Mouse (Mus musculus) activated CD4-positive, CD25-positive, alpha-beta regulatory T cell, adult 4 months (primary cell): ENCODE results near the gene Kcnk3. TPM values are rescaled to one million over a fixed set of nuclear protein-coding genes. Genes with fewer than 3 reads are reported as not detected.
A peak's percentile ranks its signal among the peaks of the same experiment; 100 is the strongest.

Experiments
- ATAC-seq: one replicate; pipeline ENCODE4 v1.8.0; 2017
- polyA plus RNA-seq, 2 experiments: library from polyadenylated mRNA; unstranded; fragments of 100-300 nt; shearing (Covaris generic); gene quantifications; one replicate each; pipeline ENCODE4 v1.2.1; 2017

The Kcnk3 gene
- polyA plus RNA-seq, 2 experiments from 2014 or later: not detected

- ATAC-seq: no peak
Measured at GRCm38 (mm10) chr5:30643477-30644179, 55.7 kb downstream of the Kcnk3 start.

- no peak for ATAC-seq
Measured at GRCm38 (mm10) chr5:30646036-30646435, 58.1 kb downstream of the Kcnk3 start.

DNA sequence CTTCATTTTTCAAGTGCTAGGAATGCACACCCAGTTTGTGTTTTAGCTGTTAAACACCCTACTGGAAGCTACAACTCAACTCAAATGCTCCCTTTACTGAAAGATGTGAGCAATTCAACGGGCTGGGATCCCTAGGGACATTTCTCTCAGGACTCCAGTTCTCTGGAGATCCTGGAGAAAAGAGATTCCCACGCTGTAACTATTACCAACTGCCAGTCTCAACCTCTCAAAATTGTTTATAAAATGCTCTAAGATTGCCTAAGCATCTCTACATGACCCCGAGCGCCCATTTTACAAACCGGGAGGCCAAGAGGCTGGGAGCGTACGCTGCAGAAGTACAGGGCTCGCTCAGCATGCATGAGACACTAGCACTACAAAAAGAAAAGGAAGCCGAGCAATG lies 59.4 kb downstream of the Kcnk3 start:
- ATAC-seq: peak; percentile 40

DNA sequence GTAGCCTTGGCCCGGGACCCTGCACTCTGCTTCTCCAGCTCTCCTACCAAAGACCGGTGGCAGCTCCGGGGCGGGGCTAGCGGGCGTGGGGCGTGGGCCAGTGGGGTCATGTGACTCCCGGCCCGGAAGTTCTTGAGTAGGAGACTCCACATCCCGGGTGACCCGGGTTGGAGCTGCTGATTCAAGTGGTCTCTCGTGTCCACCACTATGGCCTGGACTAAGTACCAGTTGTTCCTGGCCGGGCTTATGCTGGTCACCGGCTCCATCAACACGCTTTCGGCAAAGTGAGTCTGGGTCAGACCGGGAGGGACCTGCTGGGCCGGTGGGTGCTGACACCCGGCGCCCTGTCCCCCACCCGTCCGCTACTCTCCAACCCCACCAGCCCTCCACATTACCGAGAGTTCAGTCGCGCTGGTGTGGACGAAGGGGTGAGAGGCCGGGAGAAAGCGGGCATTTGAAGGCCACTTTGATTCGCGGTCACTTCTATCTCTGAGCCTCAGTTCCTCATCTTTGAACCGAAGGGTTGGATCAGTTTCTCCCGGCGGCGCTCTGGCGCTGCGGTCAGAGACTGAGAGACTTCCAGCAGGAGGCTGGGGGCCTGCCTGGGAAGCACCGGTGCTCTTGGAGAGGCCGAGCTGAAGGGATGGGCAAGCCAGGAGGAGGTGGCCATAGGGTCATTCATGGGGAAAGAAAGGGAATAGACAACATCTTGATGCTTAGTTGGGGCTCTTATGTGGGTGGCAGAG lies 60.0 kb downstream of the Kcnk3 start, which contains the start of gene Slc35f6:
Gene Slc35f6 (plus strand): TSS at position 119 of the 746 bp plus-strand sequence.
- ATAC-seq: peak; percentile 98

GRCm38 (mm10) chr5:30649558-30649957 lies 61.6 kb downstream of the Kcnk3 start:
- ATAC-seq: no peak

GRCm38 (mm10) chr5:30650756-30651155 lies 62.8 kb downstream of the Kcnk3 start:
- ATAC-seq: no peak

DNA sequence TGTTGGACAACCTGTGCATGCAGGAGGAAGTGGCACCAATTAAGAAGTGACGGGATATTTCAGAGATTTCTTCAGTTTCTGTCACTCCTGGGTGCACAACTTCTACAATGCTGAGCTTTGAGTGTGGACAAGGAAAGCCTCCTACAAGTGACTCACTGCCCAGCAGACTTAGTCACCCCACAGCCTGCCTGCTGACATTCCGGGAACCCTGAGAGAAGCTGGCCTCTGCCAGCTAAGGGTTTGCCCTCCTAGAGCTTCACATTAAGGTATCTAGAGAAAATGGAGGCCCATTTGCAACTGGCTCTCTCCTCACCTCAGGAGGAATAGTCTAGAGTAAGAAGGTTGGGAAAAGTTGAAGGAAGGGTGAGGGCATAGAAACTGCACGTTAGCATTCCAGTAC lies 63.6 kb downstream of the Kcnk3 start:
- ATAC-seq: no peak

GRCm38 (mm10) chr5:30653246-30653645 lies 65.3 kb downstream of the Kcnk3 start:
- no peak for ATAC-seq

GRCm38 (mm10) chr5:30655042-30655441 lies 67.1 kb downstream of the Kcnk3 start:
- no peak for ATAC-seq

GRCm38 (mm10) chr5:30655526-30656195 lies 67.7 kb downstream of the Kcnk3 start:
- no peak for ATAC-seq

DNA sequence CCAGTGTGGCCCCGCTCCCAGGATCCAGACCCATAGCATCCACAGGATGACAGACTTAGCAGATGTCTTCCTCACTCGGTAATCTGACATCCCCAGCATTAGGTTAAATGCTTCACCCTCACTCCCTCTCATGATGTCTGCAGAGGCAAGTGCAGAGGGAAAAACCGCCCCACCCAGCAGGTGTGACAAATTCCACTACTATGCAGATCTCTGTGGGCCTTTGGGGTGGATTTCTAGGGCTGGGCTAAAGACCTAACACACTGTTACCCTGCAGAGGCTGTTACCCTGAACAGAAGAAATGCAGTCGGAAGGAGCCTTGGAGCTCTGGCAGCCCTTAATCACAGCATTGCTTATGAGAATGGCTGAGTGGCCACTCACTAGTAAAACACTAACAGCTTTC lies 71.1 kb downstream of the Kcnk3 start:
- ATAC-seq: no peak

DNA sequence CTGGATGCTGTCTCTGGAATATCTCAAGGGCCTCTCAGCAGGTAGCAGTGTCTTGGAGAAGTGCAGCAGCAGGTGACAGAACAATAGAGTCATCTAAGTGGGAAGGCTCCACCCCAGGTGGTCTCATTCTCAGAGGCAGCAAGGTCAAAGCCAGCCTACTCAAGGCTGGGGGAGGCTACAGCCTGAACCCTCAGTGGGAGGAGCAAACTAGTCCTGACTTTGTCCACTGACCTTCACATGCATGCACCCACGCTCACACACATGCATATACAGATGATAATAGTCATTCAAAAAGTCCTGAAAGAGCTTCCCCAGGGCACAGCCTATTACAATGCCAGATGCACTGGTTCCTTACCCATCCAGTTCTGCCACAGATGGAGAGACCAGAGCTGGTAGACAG lies 72.3 kb downstream of the Kcnk3 start:
- ATAC-seq: no peak

- no peak for ATAC-seq
Measured at GRCm38 (mm10) chr5:30660813-30661212, 72.8 kb downstream of the Kcnk3 start.

- no peak for ATAC-seq
Measured at GRCm38 (mm10) chr5:30665360-30665759, 77.4 kb downstream of the Kcnk3 start.

DNA sequence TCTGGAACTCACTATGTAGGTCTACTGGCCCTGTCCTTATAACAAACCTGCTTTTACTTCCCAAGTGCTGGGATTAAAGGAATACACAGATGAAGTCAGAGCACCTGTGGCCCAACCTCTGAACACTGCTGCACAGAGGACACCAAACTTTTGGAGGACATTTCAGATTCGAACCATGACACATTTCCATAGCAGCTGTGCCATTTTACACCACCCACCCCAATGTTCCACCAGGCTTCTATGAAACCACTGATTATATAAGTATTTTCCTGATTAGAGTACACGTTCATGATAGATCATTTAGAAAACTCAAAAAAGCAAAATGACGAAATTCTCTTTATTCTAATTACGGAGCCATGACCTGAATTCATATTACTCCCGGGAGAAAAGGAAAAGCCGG lies 78.0 kb downstream of the Kcnk3 start:
- no peak for ATAC-seq

DNA sequence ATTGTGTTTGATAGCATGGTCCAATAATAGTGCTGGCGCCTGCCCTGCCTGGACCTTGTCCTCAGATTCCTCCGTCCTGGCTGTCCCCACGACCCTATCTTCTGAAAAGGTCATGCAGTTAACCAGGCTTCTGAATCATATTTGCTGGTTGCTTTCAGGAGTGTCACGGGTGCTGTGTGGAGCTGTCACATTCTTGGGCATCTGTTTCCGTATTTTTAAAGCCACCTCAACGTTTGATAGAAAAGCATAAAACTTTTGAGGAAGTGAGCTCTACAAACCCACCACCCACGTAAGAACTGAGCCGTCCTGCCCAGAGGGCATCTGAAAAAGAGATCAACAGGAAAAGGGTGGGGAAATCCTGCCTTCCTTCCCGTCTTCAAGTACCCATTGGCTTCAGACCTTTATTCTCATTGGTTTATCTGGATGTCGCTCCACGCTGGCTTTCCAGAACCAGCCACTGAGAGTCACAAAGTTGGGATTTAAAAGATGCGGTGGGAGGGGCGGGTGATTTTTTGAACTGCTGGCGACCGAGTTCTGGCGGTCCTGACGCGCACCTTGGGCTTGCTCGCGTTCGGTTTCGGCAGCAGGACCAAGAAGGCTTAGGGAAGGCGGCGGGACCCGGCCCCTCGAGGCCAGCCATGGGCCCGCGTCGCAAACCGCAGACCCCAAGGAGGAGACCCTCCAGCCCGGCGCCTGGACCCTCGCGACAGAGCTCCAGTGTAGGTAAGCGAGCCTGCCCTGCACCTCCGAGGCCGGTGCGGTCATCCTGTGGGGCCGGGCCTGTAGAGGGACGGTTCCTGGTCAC lies 78.6 kb downstream of the Kcnk3 start, which contains the start of gene Cenpa:
Gene Cenpa (plus strand): TSS at position 387 of the 805 bp plus-strand sequence.
- ATAC-seq: peak; percentile 98

DNA sequence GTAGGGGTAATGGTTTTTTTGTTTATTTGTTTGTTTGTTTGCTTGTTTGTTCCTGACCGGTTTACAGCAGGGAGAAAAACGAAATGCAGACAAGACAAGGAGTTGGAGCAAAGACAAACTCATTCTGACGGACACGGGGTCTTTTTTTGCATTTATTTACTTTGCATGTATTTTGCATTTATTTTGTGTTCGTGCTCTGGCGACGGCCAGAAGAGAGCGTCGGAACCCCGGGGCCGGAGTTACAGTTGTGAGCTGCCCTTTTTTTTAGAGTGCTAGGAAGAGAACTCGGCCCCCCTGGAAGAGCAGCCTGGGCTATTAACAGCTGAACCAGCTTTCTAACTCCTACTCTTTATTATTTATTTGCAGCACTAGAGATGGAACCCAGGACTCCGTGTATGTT lies 79.2 kb downstream of the Kcnk3 start:
- ATAC-seq: no peak

DNA sequence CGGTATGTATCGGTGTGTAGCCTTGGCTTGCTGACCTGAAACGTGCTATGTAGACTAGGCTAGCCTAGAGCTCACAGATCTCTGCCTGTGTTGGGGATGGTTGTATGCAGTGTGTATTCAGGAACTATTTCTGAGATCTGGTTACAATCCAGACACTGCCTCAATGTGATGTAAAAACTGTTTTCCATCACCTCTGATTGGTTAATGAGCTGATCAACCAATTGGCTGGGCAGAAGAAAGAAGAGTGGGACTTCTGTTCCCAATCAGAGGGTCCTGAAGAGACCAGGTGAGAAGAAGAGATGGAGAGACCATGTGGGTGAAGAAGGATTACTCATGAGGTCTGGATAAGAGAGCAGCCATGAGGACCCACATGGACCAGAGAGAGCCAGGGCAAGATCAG lies 79.7 kb downstream of the Kcnk3 start:
- no peak for ATAC-seq

- ATAC-seq: no peak
Measured at GRCm38 (mm10) chr5:30668637-30669495, 80.9 kb downstream of the Kcnk3 start.

DNA sequence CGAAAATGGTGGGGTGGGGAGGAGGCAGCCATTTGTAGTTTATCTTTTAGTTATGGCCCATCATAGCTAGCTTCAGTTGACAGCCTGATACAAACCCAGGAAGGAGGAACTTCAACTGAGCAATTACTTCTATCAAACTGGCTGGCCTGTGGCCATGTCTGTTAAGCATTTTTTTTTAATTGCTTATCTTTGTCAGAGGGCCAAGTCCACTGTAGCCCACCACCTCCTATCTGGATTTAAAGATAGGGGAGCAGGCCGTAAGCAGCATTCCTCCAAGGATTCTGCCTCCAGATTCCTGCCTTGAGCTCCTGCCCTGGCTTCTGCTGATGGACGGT lies 81.5 kb downstream of the Kcnk3 start:
- ATAC-seq: no peak

GRCm38 (mm10) chr5:30670091-30670490 lies 82.1 kb downstream of the Kcnk3 start:
- ATAC-seq: no peak

DNA sequence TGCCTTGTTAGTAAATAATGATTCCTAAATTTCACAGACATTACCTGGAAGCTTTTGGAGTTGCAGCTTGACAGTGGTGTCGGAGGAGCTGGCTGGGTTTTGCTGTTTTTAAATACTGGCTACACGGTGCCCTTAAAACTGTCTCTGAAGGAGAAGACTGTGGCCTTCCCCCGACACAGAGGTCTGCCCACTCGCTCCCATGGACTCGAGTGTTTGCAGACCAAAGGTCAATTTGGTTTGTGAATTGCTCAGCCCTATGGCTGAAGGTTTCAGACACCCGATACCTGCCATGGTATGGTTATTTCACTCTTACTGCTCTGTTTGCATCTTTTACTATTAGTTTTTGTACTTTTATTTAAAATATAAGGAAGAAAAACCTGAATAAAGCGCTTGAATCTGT lies 86.0 kb downstream of the Kcnk3 start:
- no peak for ATAC-seq
